Comparison of ENCODE assay signal across 8 mouse cellular contexts in genomic region chrX:135795591-135796304, GRCm38 (mm10). TPM values are rescaled to one million over a fixed set of nuclear protein-coding genes. Genes with fewer than 3 reads are reported as not detected.
A peak's percentile ranks its signal among the peaks of the same experiment; 100 is the strongest.
DNase-seq lines count a peak whose midpoint lies in the region; ATAC-seq and TF ChIP-seq lines count a peak whose summit lies in the region.
"Not testable (repeated sequence)": the region's sequence is repeated elsewhere in the genome, so short reads cannot be mapped to it uniquely, and the experiment has no call there.

No protein-coding gene starts in this region.

- CTCF ChIA-PET in Patski (lab: Charles Lee), result not testable (repeated sequence)

- DNase-seq in Patski (ENCODE audit: low read depth, low spot score), result not testable (repeated sequence)
- peak; percentile 79 to 86 for DNase-seq in cerebellum, postnatal 10 days
- peak; percentile 68 to 70 for DNase-seq in frontal cortex, postnatal 10 days (ENCODE audit: low spot score in 2 of 2)
- peak; percentile 76 for DNase-seq in hindbrain, embryonic 14.5 days (ENCODE audit: low spot score)
- peak; percentile 60 for DNase-seq in layer of hippocampus, adult 9-11 months
- DNase-seq in liver, postnatal 0 days, result peak; percentile 18
- DNase-seq in testis, postnatal 10 days (ENCODE audit: low spot score), result peak; percentile 70

- WGBS in hindbrain, embryonic 14.5 days, result 32% methylated on average over 22 of the region's 27 CpGs
- WGBS in liver, postnatal 0 days (ENCODE audit: insufficient replicate concordance), result 25% methylated on average over 23 of the region's 27 CpGs
- WGBS in neural tube, embryonic 13.5 days, result 32% methylated on average over 16 of the region's 27 CpGs

- not testable (repeated sequence) for H3K9me3 ChIP-seq in hindbrain, embryonic 14.5 days (ENCODE audit: control insufficient read depth, low read length); liver, postnatal 0 days (ENCODE audit: low read length); neural tube, embryonic 13.5 days

- in situ Hi-C loops in Patski (cut with MboI; ENCODE audit: low pct_unique_long_range_greater_than_20kb), result not testable (repeated sequence)

- H3K4me3 ChIP-seq in hindbrain, embryonic 14.5 days (replicated peaks; ENCODE audit: low read length), result peak overlapping the region; percentile 64
- peak overlapping the region; percentile 42 for H3K4me3 ChIP-seq in liver, postnatal 0 days (ENCODE audit: low read depth, low read length)
- peak overlapping the region; percentile 63 for H3K4me3 ChIP-seq in neural tube, embryonic 13.5 days

- H3K4me2 ChIP-seq in hindbrain, embryonic 14.5 days (replicated peaks), result peak overlapping the region; percentile 55
- H3K4me2 ChIP-seq in liver, postnatal 0 days (ENCODE audit: low read depth, low read length), result peak overlapping the region; percentile 71
- H3K4me2 ChIP-seq in neural tube, embryonic 13.5 days, result peak overlapping the region; percentile 58

- peak overlapping the region; percentile 84 for H3K27ac ChIP-seq in hindbrain, embryonic 14.5 days
- H3K27ac ChIP-seq in liver, postnatal 0 days (ENCODE audit: low read depth), result not testable (repeated sequence)
- H3K27ac ChIP-seq in neural tube, embryonic 13.5 days (replicated peaks), result peak overlapping the region; percentile 81

- TF ChIP-seq EP300 in liver, postnatal 0 days (IDR thresholded peaks at IDR 0.05; ENCODE audit: low read depth), result not testable (repeated sequence)

- H3K36me3 ChIP-seq in hindbrain, embryonic 14.5 days (replicated peaks; ENCODE audit: control insufficient read depth, insufficient read depth), result peaks cover 21% of the 10 kb centered on the region
- H3K36me3 ChIP-seq in liver, postnatal 0 days (replicated peaks; ENCODE audit: insufficient read depth, low read length), result not testable (repeated sequence)
- peaks cover 21% of the 10 kb centered on the region for H3K36me3 ChIP-seq in neural tube, embryonic 13.5 days

- ATAC-seq in Patski, result peak; percentile 48
- peak; percentile 93 for ATAC-seq in hindbrain, embryonic 14.5 days (ENCODE audit: low FRiP score)
- peak; percentile 61 for ATAC-seq in liver, postnatal 0 days
- peak; percentile 95 for ATAC-seq in neural tube, embryonic 13.5 days (ENCODE audit: low read depth)

- H3K9ac ChIP-seq in hindbrain, embryonic 14.5 days, result peak overlapping the region; percentile 81
- H3K9ac ChIP-seq in liver, postnatal 0 days (replicated peaks), result not testable (repeated sequence)
- H3K9ac ChIP-seq in neural tube, embryonic 13.5 days, result peak overlapping the region; percentile 85

- H3K27me3 ChIP-seq in Patski; hindbrain, embryonic 14.5 days (ENCODE audit: control insufficient read depth, insufficient read depth, low read length); liver, postnatal 0 days (ENCODE audit: insufficient read depth, low read length); neural tube, embryonic 13.5 days: not testable (repeated sequence)

- not testable (repeated sequence) for TF ChIP-seq CTCF in Patski (IDR thresholded peaks at IDR 0.05); liver, postnatal 0 days (IDR thresholded peaks at IDR 0.05; ENCODE audit: low read depth)

- not testable (repeated sequence) for H3K4me1 ChIP-seq in hindbrain, embryonic 14.5 days (replicated peaks; ENCODE audit: control insufficient read depth, insufficient read depth, low read length); liver, postnatal 0 days (ENCODE audit: insufficient read depth); neural tube, embryonic 13.5 days (replicated peaks)

- POLR2A ChIA-PET in Patski (lab: Charles Lee), result not testable (repeated sequence)

RNA-seq across cellular contexts. Expression of gene Bhlhb9, which starts 1.6 kb away (rescaled TPM):
- 57.9 TPM for polyA plus RNA-seq in Patski (2021)
- polyA plus RNA-seq in hindbrain, embryonic 14.5 days (2014; fragmentation: Nextera tagmentation; extraction: Ambion mirVana), result 116 and 121 TPM in 2 replicates
- polyA plus RNA-seq in liver, postnatal 0 days (2015; fragmentation: Nextera tagmentation; extraction: Ambion mirVana), result 18.8 and 19.3 TPM in 2 replicates
- 106 TPM in 2 replicates for polyA plus RNA-seq in neural tube, embryonic 13.5 days (2015; fragmentation: Nextera tagmentation; extraction: Ambion mirVana)

RNA-seq across cellular contexts. Expression of gene Gprasp2, which starts 43.1 kb away (rescaled TPM):
- polyA plus RNA-seq in Patski (2021), result 4.5 TPM
- 182 and 225 TPM in 2 replicates for polyA plus RNA-seq in hindbrain, embryonic 14.5 days (2014; fragmentation: Nextera tagmentation; extraction: Ambion mirVana)
- polyA plus RNA-seq in liver, postnatal 0 days (2015; fragmentation: Nextera tagmentation; extraction: Ambion mirVana), result 0.19 and 0.26 TPM in 2 replicates
- 113 and 127 TPM in 2 replicates for polyA plus RNA-seq in neural tube, embryonic 13.5 days (2015; fragmentation: Nextera tagmentation; extraction: Ambion mirVana)

RNA-seq across cellular contexts. Expression of gene Armcx5, which starts 53.2 kb away (rescaled TPM):
- polyA plus RNA-seq in Patski (2021), result 6.8 TPM
- 8.9 and 10.5 TPM in 2 replicates for polyA plus RNA-seq in hindbrain, embryonic 14.5 days (2014; fragmentation: Nextera tagmentation; extraction: Ambion mirVana)
- polyA plus RNA-seq in liver, postnatal 0 days (2015; fragmentation: Nextera tagmentation; extraction: Ambion mirVana), result 2.6 and 2.8 TPM in 2 replicates
- polyA plus RNA-seq in neural tube, embryonic 13.5 days (2015; fragmentation: Nextera tagmentation; extraction: Ambion mirVana), result 10.8 and 12.0 TPM in 2 replicates

RNA-seq across cellular contexts. Expression of gene Gprasp1, which starts 53.2 kb away (rescaled TPM):
- 27.9 TPM for polyA plus RNA-seq in Patski (2021)
- polyA plus RNA-seq in hindbrain, embryonic 14.5 days (2014; fragmentation: Nextera tagmentation; extraction: Ambion mirVana), result 241 and 290 TPM in 2 replicates
- 3.2 and 4.1 TPM in 2 replicates for polyA plus RNA-seq in liver, postnatal 0 days (2015; fragmentation: Nextera tagmentation; extraction: Ambion mirVana)
- 136 and 140 TPM in 2 replicates for polyA plus RNA-seq in neural tube, embryonic 13.5 days (2015; fragmentation: Nextera tagmentation; extraction: Ambion mirVana)

Comparison
In these comparisons a context has a peak if more than half of its experiments do, and no peak if none do; other contexts are left out.
1. RNA of gene Gprasp2, which starts 43.1 kb away (polyA plus RNA-seq): 182 to 225 TPM in hindbrain, embryonic 14.5 days and 113 to 127 TPM in neural tube, embryonic 13.5 days; 4.5 TPM in Patski (single experiment) and 0.19 to 0.26 TPM in liver, postnatal 0 days; every median in the first group is over 10 times any median in the second.
2. Peak in every context shown above with its lines, with median percentiles within 50 percentile points of each other: ATAC-seq, H3K4me2 ChIP-seq and H3K4me3 ChIP-seq.